Mouse (Mus musculus): Measurements from ENCODE around the gene Olfr389. TPM values are rescaled to one million over a fixed set of nuclear protein-coding genes. Genes with fewer than 3 reads are reported as not detected.

Olfr389 gene
- total RNA-seq (2023) = not detected in 4 replicates

GRCm38 (mm10) chr11:73780613-73781012 is at the start of gene Olfr389:
Gene Olfr389, minus strand, starts transcription at chr11:73780713.

DNA sequence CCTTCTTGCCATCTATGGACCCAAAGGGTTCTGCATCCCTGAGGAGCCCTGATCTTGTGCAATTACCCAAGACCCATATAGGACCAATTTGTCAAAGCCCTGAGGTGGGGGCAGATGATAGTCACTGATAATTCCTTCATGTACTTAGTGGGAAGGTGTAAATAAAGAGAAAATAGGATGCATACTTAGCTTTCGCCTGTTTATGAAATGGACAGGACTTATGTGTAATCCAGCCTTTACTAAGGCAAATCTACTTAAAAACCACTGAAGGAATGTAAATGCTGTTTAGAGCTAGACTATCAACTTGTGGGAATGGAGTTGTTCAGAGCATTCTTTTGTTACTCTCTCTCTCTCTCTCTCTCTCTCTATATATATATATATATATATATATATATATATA is 36.4 kb upstream of the Olfr389 start, which contains the start of gene Olfr392:
TSS of gene Olfr392 (minus strand) at position 101 of the 400 bp plus-strand sequence.

DNA sequence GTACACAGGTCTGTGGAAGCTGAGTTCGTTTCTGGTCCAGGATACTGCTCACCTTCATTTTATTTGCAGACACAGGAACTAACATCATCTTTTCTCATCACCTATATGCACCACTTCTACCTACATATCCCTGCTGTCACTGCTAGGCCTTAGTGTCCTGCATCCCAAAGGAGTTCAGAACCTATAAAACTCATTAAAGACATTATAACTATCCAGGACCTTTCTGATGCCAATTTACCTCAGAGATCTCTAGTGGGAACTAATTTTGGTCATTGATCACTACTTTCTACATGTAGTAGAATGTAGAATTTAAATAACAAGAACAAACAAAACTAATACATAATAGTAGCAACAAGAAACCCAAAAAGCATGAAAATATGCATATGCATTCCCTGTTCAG is 22.4 kb upstream of the Olfr389 start, which contains the start of gene Olfr391-ps:
TSS of gene Olfr391-ps (minus strand) at position 101 of the 400 bp plus-strand sequence.

DNA sequence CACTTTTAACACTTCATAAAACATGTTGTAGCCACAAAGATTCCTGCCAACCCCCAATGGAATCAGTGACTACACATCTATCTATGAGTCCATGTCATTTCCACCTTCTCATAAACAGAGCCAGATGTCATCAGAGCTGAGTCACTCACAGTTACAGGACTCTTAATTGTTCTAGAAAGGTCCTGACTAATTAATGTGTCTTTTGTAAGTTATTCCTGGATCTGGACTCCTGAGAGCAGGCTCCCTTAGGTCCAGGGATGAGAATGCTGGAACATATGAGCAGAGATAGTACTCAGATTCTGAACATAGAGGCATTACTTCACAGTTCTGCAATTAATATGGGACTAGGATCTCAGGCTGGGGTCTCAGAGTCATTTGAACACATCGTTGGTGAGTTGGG is 2.2 kb upstream of the Olfr389 start, which contains the start of gene Olfr390:
TSS of gene Olfr390 (plus strand) at position 301 of the 400 bp plus-strand sequence.

Other genes with a start within 250 kb of the Olfr389 start
- not detected in 4 replicates for gene Olfr385, start 187.7 kb downstream of the Olfr389 start, total RNA-seq (2023)
- not detected in 4 replicates for gene Olfr384, start 182.1 kb downstream of the Olfr389 start, total RNA-seq (2023)
- not detected in 4 replicates for gene Zfp735, start 91.9 kb downstream of the Olfr389 start, total RNA-seq (2023)
- gene Olfr390, start 2.3 kb upstream of the Olfr389 start, total RNA-seq (2023) = not detected in 4 replicates
- gene Olfr391-ps, start 22.3 kb upstream of the Olfr389 start, total RNA-seq (2023) = not detected in 4 replicates
- gene Olfr392, start 36.3 kb upstream of the Olfr389 start, total RNA-seq (2023) = not detected in 4 replicates
- not detected in 4 replicates for gene Olfr393, start 70.7 kb upstream of the Olfr389 start, total RNA-seq (2023)
- not detected in 4 replicates for gene Olfr394, start 110.1 kb upstream of the Olfr389 start, total RNA-seq (2023)
- gene Olfr395, start 128.6 kb upstream of the Olfr389 start, total RNA-seq (2023) = not detected in 4 replicates
- gene Olfr23, start 156.0 kb upstream of the Olfr389 start, total RNA-seq (2023) = not detected in 4 replicates
- not detected in 4 replicates for gene Olfr397, start 180.1 kb upstream of the Olfr389 start, total RNA-seq (2023)
- gene Olfr398, start 209.7 kb upstream of the Olfr389 start, total RNA-seq (2023) = not detected in 4 replicates

Measured in B cell, adult 62 days (primary cell).